In the genomic region with DNA sequence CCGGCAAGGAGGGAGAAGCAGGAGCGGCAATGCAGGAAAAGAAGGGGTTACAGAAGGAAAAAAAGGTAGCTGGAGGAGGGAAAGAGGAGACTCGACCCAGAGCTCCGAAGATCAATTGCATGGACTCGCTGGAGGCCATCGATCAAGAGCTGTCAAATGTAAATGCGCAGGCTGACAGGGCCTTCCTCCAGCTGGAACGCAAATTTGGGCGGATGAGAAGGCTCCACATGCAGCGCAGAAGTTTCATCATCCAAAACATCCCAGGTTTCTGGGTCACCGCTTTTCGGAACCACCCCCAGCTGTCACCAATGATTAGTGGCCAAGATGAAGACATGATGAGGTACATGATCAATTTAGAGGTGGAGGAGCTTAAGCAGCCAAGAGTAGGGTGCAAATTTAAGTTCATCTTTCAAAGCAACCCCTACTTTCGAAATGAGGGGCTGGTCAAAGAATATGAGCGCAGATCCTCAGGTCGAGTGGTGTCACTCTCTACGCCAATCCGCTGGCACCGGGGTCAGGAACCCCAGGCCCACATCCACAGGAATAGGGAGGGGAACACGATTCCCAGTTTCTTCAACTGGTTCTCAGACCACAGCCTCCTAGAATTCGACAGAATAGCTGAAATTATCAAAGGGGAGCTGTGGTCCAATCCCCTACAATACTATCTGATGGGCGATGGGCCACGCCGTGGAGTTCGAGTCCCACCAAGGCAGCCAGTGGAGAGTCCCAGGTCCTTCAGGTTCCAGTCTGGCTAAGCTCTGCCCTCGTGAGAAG, we compare ENCODE assay signal across 7 mouse cellular contexts. TPM values are rescaled to one million over a fixed set of nuclear protein-coding genes. Genes with fewer than 3 reads are reported as not detected.
A peak's percentile ranks its signal among the peaks of the same experiment; 100 is the strongest.
DNase-seq lines count a peak whose midpoint lies in the region; ATAC-seq and TF ChIP-seq lines count a peak whose summit lies in the region.

No protein-coding gene starts in this region.

- H3K4me3 ChIP-seq in neural tube, embryonic 11.5 days (ENCODE audit: low read depth, low read length): peak overlapping the region; percentile 58
- peak overlapping the region; percentile 78 for H3K4me3 ChIP-seq in heart, embryonic 11.5 days (ENCODE audit: low read depth, low read length)
- H3K4me3 ChIP-seq in limb, embryonic 14.5 days (replicated peaks; ENCODE audit: low read length): peak overlapping the region; percentile 76

- 45% methylated on average over 25 of the region's 25 CpGs for WGBS in neural tube, embryonic 11.5 days
- WGBS in heart, embryonic 11.5 days (ENCODE audit: insufficient replicate concordance): 47% methylated on average over 25 of the region's 25 CpGs
- 46% methylated on average over 25 of the region's 25 CpGs for WGBS in limb, embryonic 14.5 days

- H3K27ac ChIP-seq in neural tube, embryonic 11.5 days (ENCODE audit: low read depth, low read length): peak overlapping the region; percentile 85
- no peak overlapping the region for H3K27ac ChIP-seq in heart, embryonic 11.5 days (ENCODE audit: low read depth, low read length)
- H3K27ac ChIP-seq in limb, embryonic 14.5 days (replicated peaks; ENCODE audit: low read depth, low read length): peak overlapping the region; percentile 87

- H3K9me3 ChIP-seq in neural tube, embryonic 11.5 days (ENCODE audit: control insufficient read depth, low read length): no peaks in the 10 kb centered on the region
- H3K9me3 ChIP-seq in heart, embryonic 11.5 days (replicated peaks; ENCODE audit: control insufficient read depth, low read length): no peaks in the 10 kb centered on the region
- H3K9me3 ChIP-seq in limb, embryonic 14.5 days (ENCODE audit: control insufficient read depth, low read length): no peaks in the 10 kb centered on the region

- no peaks in the 10 kb centered on the region for H3K27me3 ChIP-seq in neural tube, embryonic 11.5 days (ENCODE audit: control insufficient read depth, insufficient read depth, low read length)
- H3K27me3 ChIP-seq in heart, embryonic 11.5 days (ENCODE audit: control insufficient read depth, insufficient read depth, low read length): no peaks in the 10 kb centered on the region
- H3K27me3 ChIP-seq in limb, embryonic 14.5 days (ENCODE audit: control insufficient read depth, insufficient read depth, low read length): no peaks in the 10 kb centered on the region
- no peaks in the 10 kb centered on the region for H3K27me3 ChIP-seq in splenic B cell, adult 2 months (ENCODE audit: control insufficient read depth, insufficient read depth, low read length, poor library complexity, severe bottlenecking)

- ATAC-seq in neural tube, embryonic 11.5 days (ENCODE audit: insufficient read depth, low FRiP score, low TSS enrichment): peak; percentile 51
- no peak for ATAC-seq in heart, embryonic 11.5 days (replicated peaks; ENCODE audit: insufficient number of reproducible peaks, low FRiP score, low TSS enrichment)
- no peak for ATAC-seq in limb, embryonic 14.5 days (ENCODE audit: low FRiP score, low read depth)

- DNase-seq in neural tube, embryonic 11.5 days (ENCODE audit: low spot score): no peak
- DNase-seq in neural tube, embryonic 10.5 days (ENCODE audit: extremely low spot score, low spot score): no peak
- DNase-seq in cerebellum, postnatal 36 days: peak; percentile 24 to 28
- no peak for DNase-seq in limb, embryonic 14.5 days (ENCODE audit: low spot score)
- peak; percentile 6 for DNase-seq in splenic B cell, adult 2 months (ENCODE audit: low read depth, low spot score)
- DNase-seq in layer of hippocampus, postnatal 10 days (ENCODE audit: low spot score in 2 of 2): no peak

- H3K9ac ChIP-seq in neural tube, embryonic 11.5 days (ENCODE audit: low read length): peak overlapping the region; percentile 66
- peak overlapping the region; percentile 75 for H3K9ac ChIP-seq in heart, embryonic 11.5 days (ENCODE audit: low read depth, low read length)
- H3K9ac ChIP-seq in limb, embryonic 14.5 days (ENCODE audit: low read depth, low read length, severe bottlenecking): peak overlapping the region; percentile 73

- no peak for TF ChIP-seq POLR2A in limb, embryonic 14.5 days (IDR thresholded peaks at IDR 0.05; ENCODE audit: borderline replicate concordance, extremely low read depth, insufficient read depth, insufficient read length)

- H3K36me3 ChIP-seq in neural tube, embryonic 11.5 days (ENCODE audit: control insufficient read depth, insufficient read depth, low read length): no peaks in the 10 kb centered on the region
- H3K36me3 ChIP-seq in heart, embryonic 11.5 days (ENCODE audit: control insufficient read depth, insufficient read depth, low read length): no peaks in the 10 kb centered on the region
- 0 out of 2 replicates have a peak, but pooled peaks cover 4% of the 10 kb centered on the region for H3K36me3 ChIP-seq in limb, embryonic 14.5 days (ENCODE audit: control insufficient read depth, insufficient read depth, low read length)
- H3K36me3 ChIP-seq in splenic B cell, adult 2 months (ENCODE audit: control insufficient read depth, insufficient read depth, low read length, poor library complexity, severe bottlenecking): no peaks in the 10 kb centered on the region; the same call in 1 of the 2 replicates

- H3K4me1 ChIP-seq in neural tube, embryonic 11.5 days (ENCODE audit: control insufficient read depth, insufficient read depth, low read length): peaks cover 16% of the 10 kb centered on the region
- peaks cover 20% of the 10 kb centered on the region for H3K4me1 ChIP-seq in heart, embryonic 11.5 days (ENCODE audit: control insufficient read depth, insufficient read depth, low read length)
- H3K4me1 ChIP-seq in limb, embryonic 14.5 days (ENCODE audit: control insufficient read depth, insufficient read depth, low read length): peaks cover 22% of the 10 kb centered on the region

- H3K4me2 ChIP-seq in neural tube, embryonic 11.5 days (ENCODE audit: low read depth): peak overlapping the region; percentile 63
- H3K4me2 ChIP-seq in heart, embryonic 11.5 days: peak overlapping the region; percentile 94
- H3K4me2 ChIP-seq in limb, embryonic 14.5 days (replicated peaks; ENCODE audit: low read depth, low read length, severe bottlenecking): peak overlapping the region; percentile 84

RNA-seq across cellular contexts. Expression of gene Tspyl4, which starts 0.9 kb away (rescaled TPM):
- polyA plus RNA-seq in neural tube, embryonic 11.5 days (2014; fragmentation: Nextera tagmentation; extraction: Ambion mirVana): 38.6 and 40.4 TPM in 2 replicates
- polyA plus RNA-seq in heart, embryonic 11.5 days (2014; fragmentation: Nextera tagmentation; extraction: Ambion mirVana): 6.3 and 9.5 TPM in 2 replicates
- 13.4 and 13.8 TPM in 2 replicates for polyA plus RNA-seq in limb, embryonic 14.5 days (2012; rRNA removed)
- 7.5 and 11.6 TPM in 2 replicates for polyA plus RNA-seq in limb, embryonic 14.5 days (2014; fragmentation: Nextera tagmentation; extraction: Ambion mirVana)
- total RNA-seq in layer of hippocampus, postnatal 10 days (2021): 100 to 1,000 TPM; 301 to 317 TPM

RNA-seq across cellular contexts. Expression of gene Tspyl1, which starts 16.2 kb away (rescaled TPM):
- 72.9 and 74.7 TPM in 2 replicates for polyA plus RNA-seq in neural tube, embryonic 11.5 days (2014; fragmentation: Nextera tagmentation; extraction: Ambion mirVana)
- polyA plus RNA-seq in heart, embryonic 11.5 days (2014; fragmentation: Nextera tagmentation; extraction: Ambion mirVana): 52.7 and 57.3 TPM in 2 replicates
- polyA plus RNA-seq in limb, embryonic 14.5 days (2012; rRNA removed): 39.6 and 40.7 TPM in 2 replicates
- 44.4 and 51.5 TPM in 2 replicates for polyA plus RNA-seq in limb, embryonic 14.5 days (2014; fragmentation: Nextera tagmentation; extraction: Ambion mirVana)
- total RNA-seq in layer of hippocampus, postnatal 10 days (2021): 100 to 1,000 TPM in 1 of 2 experiments, 10 to 100 TPM in 1; 97.2 to 102 TPM

Comparison
In these comparisons a context has a peak if more than half of its experiments do, and no peak if none do; other contexts are left out.
1. DNase-seq: peak in cerebellum, postnatal 36 days (2 of 2) and splenic B cell, adult 2 months (single experiment); none in neural tube, embryonic 11.5 days (single experiment), neural tube, embryonic 10.5 days (single experiment), limb, embryonic 14.5 days (single experiment) and layer of hippocampus, postnatal 10 days (0 of 2).
2. Peak in every context shown above with its lines, with median percentiles within 50 percentile points of each other: H3K4me2 ChIP-seq, H3K4me3 ChIP-seq and H3K9ac ChIP-seq.